Mouse (Mus musculus) Patski (cell line): ENCODE results near the gene Wbp2. TPM values are rescaled to one million over a fixed set of nuclear protein-coding genes. Genes with fewer than 3 reads are reported as not detected.

ENCODE experiments used
- ATAC-seq: fragments of 100-300 bp; one replicate; pipeline ENCODE4 v1.8.0; 2021
- CTCF ChIA-PET: fragments of 350-600 bp; sonication (Branson Sonifier 250); formaldehyde crosslinking; loops from one replicate; lab custom pipeline; 2022; ENCODE audit warnings: inconsistent platforms; lab: Charles Lee
- POLR2A ChIA-PET: fragments of 350-600 bp; sonication (Branson Sonifier 250); formaldehyde crosslinking; loops from one replicate; lab custom pipeline; 2022; ENCODE audit warnings: antibody characterized with exemption, inconsistent platforms; lab: Charles Lee
- DNase-seq: peaks from one replicate; pipeline ENCODE4 v3.0.0-alpha.2; 2011; ENCODE audit warnings: low read depth, low spot score
- H3K27me3 ChIP-seq: fragments of 371-371 bp; one replicate; pipeline ENCODE4 v1.5.1; 2021
- CTCF ChIP-seq: fragments of 100-300 bp; IDR thresholded peaks from one replicate; pipeline ENCODE4 v1.5.1; 2021
- in situ Hi-C: fragments of 300-500 bp; cut with MboI; formaldehyde crosslinking; loops from 3 replicates; pipeline ENCODE4 v1.11.1; 2018; ENCODE audit warnings: low pct_unique_long_range_greater_than_20kb, mixed read lengths
- polyA plus RNA-seq: library from polyadenylated mRNA; unstranded; gene quantifications from one replicate; pipeline ENCODE4 v1.2.3, GENCODE M21; 2021

The Wbp2 gene
- polyA plus RNA-seq, 1 experiment from 2014 or later, result 255 TPM

DNA sequence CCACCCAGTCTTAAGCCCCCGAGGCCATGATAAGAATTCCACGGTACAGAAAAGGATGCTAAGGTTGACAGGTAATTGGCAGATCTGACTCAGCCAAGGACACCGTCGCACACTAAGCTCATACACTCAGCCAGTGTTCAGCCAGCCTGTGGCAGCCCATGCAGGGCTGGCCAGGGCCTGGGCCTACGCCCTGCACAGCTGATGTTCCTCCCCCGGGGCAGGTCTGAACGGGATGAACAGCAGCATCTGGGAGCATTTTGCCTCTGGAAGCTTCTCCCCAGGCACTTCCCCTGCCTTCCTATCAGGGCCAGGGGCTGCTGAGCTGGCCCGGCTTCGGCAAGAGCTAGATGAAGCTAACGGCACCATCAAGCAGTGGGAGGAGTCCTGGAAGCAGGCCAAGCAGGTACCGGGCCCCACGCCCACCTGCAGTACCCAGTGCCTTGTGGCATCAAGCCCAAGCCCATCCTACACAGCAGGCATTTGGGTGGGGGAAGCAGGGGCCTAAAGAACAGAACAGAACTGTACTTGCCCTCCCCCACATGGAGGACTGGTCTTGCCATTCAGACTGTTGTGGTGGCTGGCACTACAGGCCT is 28.7 kb downstream of the Wbp2 start:
- ATAC-seq (no peak), DNase-seq (no peak)
- H3K27me3 ChIP-seq, result no peaks in the 10 kb centered on the region
- TF ChIP-seq CTCF, result no peak
- ChIA-PET CTCF (no interaction called here), POLR2A (no interaction called here)
- in situ Hi-C loops, result no loop called here

DNA sequence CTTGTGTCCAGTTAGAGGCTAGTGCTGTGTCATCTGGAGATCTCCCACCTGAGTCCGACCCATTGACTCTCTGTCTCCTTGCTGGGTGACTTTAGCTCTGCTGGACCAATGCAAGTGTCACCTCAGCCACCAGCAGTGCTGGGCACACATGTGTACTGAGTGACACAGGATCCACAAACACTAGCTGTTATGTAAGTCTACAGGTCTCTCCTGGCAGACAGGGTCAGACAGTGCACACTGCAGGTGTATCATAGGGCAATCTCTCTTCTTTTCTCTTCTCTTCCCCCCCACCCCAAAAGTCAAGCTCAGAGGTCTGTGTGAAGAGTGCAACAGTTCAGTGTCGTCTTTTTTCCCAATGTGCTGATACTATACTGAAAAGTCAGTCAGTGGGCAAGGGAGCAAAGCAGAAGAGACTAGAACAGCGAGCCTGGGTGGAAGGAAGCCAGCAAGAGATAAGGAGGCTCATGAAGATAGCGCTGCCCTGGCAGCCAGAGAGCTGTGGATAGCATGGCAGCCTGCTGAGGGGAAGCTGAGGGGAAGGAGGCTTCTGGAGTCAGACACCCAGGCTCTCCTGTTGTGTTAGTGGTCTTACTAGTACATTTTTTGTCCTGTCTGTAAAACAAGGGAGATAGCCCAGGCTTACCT is 29.4 kb downstream of the Wbp2 start:
- in situ Hi-C loops, result no loop called here
- ATAC-seq, result no peak
- no peak for DNase-seq
- TF ChIP-seq CTCF, result no peak
- POLR2A ChIA-PET, result no interaction called here
- no peaks in the 10 kb centered on the region for H3K27me3 ChIP-seq
- CTCF ChIA-PET, result no interaction called here

DNA sequence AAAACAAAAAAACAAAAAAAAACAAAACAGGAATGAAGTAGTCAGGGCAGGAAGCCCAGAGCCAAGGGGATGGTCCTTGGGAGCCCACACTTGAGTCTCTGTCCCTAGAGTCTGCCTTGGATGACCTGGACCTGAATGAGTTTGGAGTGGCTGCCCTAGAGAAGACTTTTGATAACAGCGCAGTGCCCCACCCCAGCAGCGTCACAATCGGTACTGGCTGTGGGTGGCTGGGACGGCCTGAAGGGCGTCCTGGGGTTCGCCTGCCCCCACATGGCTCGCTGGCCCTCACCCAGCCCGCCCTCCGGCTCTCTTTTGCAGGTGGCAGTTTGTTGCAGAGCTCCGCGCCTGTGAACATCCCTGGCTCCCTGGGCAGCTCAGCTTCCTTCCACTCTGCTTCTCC is 30.9 kb downstream of the Wbp2 start:
- ChIA-PET POLR2A (no interaction called here), CTCF (no interaction called here)
- no peaks in the 10 kb centered on the region for H3K27me3 ChIP-seq
- TF ChIP-seq CTCF, result no peak
- ATAC-seq, result no peak
- in situ Hi-C loops, result no loop called here
- no peak for DNase-seq

DNA sequence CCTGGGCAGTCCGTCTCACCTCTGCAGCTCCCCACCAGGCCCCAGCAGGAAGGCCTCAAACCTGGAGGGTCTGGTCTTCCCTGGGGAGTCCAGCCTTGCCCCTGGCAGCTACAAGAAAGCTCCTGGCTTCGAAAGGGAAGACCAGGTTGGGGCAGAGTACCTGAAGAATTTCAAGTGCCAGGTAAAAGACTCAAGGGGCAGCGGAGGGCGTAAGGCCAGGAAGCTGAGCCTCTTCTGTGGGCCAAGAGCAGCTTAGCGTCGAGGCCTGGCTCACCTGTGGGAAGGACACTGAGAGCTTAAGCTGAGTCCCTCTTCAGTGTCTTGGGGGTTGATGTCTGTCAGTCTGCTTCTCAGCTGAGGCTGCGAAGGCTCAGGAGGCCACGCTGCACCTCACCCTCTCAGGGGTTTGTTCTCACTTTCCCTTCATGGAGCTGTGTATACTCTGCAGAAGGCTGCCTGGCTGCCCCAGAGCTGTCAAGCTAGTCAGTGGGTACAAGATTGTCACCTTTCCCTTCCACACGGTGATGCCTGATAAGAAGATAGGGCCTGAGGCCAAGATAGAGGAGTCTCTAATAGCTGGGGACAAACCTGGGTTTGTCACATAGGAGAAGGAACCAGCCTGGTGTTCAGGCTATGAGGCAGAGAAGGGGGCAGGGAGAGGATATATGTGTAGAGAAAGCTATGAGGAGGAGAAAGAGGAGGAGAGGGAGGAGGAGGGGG is 33.1 kb downstream of the Wbp2 start:
- ATAC-seq, result no peak
- ChIA-PET POLR2A (no interaction called here), CTCF (interaction anchor here (1.3 to 1.9 kb wide), 2 partner anchors 15 to 17 kb away, joined by 4 to 5 read pairs; no protein-coding TSS in a partner anchor)
- in situ Hi-C loops, result no loop called here
- H3K27me3 ChIP-seq, result no peaks in the 10 kb centered on the region
- no peak for TF ChIP-seq CTCF
- no peak for DNase-seq

DNA sequence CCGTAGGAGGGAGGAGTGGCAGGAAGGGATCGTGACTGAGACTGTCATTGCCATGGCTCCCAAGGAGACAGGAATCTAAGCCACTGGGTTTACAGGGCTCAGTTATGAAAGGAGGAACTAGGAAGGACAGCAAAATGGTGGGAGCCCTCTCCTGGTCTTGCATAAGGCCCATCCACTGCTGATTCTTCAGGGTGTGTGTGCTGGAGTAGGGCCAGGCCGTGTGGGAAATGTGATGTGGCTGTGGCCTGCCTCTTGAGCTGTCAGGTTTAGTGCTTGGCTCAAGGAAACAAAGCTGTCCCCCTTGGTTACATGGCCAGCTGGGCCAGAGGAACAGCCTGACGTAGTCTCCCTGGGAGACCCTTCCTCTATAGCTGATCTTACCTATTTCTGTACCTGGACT is 36.6 kb downstream of the Wbp2 start:
- TF ChIP-seq CTCF, result no peak
- ChIA-PET CTCF (no interaction called here), POLR2A (no interaction called here)
- ATAC-seq (no peak), DNase-seq (no peak)
- H3K27me3 ChIP-seq, result no peaks in the 10 kb centered on the region
- in situ Hi-C loops, result no loop called here

DNA sequence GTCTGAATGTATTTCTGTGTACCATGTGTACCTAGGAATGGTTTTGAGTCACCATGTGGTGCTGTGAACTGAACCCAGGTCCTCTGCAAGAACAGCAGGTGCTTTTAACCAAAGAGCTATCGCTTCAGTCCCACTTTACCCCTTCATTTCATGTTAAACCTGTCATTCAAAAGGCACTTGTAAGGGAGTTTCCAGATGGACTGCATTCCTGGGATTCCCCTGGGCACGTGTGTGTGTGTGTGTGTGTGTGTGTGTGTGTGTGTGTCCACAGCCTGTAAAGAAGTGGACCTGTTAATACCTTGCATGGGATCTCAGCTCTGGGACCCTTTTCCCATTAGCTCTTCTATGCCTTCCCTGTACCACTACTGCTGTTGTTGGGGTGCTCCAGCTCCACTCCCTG is 37.2 kb downstream of the Wbp2 start:
- no peak for TF ChIP-seq CTCF
- DNase-seq, result no peak
- ChIA-PET CTCF (no interaction called here), POLR2A (no interaction called here)
- in situ Hi-C loops, result no loop called here
- ATAC-seq, result no peak
- H3K27me3 ChIP-seq, result no peaks in the 10 kb centered on the region

DNA sequence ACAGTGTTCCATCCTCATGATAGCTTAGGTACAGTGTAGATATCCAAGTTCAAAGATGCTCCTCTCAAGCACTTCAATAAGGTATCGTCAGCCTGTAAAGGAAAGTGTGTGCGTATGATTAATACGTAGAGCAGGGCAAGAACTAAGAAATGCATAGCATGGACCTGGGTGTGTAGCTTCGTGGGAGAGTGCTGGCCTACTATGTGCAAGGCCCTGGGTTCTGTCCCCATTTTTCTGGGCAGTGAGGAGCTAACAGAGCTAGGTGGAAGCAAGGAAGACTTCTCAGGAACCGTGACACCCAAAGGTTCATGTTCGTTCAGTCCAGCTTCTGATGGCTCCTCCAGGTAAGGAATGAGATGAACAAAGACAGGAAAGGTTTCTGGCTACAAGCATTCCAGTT is 41.6 kb downstream of the Wbp2 start:
- TF ChIP-seq CTCF, result no peak
- ATAC-seq (no peak), DNase-seq (no peak)
- ChIA-PET CTCF (interaction anchor here (0.7 to 1.9 kb wide), 2 partner anchors 10 to 12 kb away, joined by 3 to 7 read pairs; no protein-coding TSS in a partner anchor), POLR2A (interaction anchor here (0.5 to 1.7 kb wide), 3 partner anchors 14 to 154 kb away, joined by 4 to 5 read pairs (median 4); partner anchors contain the start of gene Unk)
- in situ Hi-C loops, result no loop called here
- no peaks in the 10 kb centered on the region for H3K27me3 ChIP-seq

DNA sequence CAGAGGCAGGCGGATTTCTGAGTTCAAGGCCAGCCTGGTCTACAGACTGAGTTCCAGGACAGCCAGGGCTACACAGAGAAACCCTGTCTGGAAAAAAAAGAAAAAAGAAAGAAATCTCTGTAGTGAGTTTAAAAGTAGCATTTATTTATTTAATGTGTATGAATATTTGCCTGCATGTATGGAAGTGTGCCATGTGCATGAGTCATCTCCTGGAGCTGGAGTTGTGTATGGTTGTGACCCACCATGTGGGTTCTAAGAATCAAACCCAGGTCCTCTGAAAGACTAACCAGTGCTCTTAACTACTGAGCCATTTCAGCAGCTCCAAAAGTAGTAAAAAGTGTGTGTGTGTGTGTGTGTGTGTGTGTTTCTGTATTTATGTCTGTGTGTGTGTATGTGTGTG is 43.5 kb downstream of the Wbp2 start:
- POLR2A ChIA-PET, result no interaction called here

DNA sequence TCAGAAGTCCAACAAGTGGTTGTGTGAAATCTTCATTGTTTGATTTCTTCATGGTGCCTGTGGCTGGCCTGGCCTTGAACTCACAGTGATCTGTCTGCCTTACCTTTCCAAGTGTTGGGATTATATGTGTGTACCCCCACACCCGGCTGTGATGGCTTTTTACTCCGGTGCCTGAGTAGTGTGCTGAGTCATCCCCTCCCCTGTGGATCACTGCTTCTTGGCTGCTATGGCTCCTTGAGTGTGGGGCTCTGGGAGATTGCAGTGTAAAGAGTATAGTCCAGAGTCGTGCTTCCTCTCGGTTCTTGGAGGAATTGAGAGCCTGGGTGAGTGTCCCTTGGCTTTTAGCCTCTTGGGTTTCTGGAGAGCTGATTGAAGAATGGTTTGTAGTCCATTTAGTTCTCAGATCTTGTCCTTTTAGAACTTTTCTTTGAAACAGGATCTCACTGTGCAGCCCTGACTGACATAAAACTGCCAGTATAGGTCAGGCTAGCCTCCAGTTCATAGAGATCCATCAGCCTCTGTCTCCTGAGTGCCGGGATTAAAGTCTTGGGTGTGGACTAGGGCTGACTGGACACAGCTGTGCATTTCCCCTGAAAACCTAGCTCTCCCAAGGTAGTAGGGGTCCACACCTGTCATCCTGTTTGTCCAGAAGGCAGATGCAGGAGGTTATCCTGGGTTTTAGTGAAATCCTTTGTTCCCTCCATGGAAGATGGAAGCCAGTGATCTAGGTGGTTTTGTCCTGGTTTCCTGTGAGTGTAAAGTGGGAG is 44.2 kb downstream of the Wbp2 start:
- CTCF ChIA-PET, result no interaction called here
- POLR2A ChIA-PET, result interaction anchor here (0.8 kb wide), 1 partner anchor 8 kb away, joined by 3 read pairs; no protein-coding TSS in a partner anchor
- in situ Hi-C loops, result no loop called here
- TF ChIP-seq CTCF, result no peak
- H3K27me3 ChIP-seq, result no peaks in the 10 kb centered on the region
- no peak for ATAC-seq
- no peak for DNase-seq

More for the DNA sequence above, 43.5 kb downstream of the Wbp2 start:
- no peaks in the 10 kb centered on the region for H3K27me3 ChIP-seq
- in situ Hi-C loops, result no loop called here
- ATAC-seq (no peak), DNase-seq (no peak)
- CTCF ChIA-PET, result no interaction called here
- no peak for TF ChIP-seq CTCF

DNA sequence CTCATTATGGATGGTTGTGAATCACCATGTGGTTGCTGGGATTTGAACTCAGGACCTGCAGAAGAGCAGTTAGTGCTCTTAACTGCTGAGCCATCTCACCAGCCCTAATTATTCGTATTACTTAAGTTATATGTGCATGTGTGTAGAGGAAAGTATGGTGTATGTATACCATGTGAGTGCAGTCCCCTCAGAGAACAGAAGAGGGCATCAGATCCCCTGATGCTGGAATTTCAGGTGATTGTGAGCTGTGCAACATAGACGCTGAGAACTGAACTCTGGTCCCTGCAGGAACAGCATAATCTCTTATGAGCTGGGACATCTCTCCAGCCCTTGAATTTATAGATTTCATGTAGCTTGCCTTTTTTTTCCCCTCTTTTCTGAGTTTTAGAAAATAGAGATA is 45.0 kb downstream of the Wbp2 start:
- DNase-seq (no peak), ATAC-seq (no peak)
- ChIA-PET POLR2A (no interaction called here), CTCF (no interaction called here)
- H3K27me3 ChIP-seq, result no peaks in the 10 kb centered on the region
- in situ Hi-C loops, result no loop called here
- no peak for TF ChIP-seq CTCF
